Mouse (Mus musculus) erythroblast, embryonic 14.5 days (primary cell): ENCODE results near the gene Acer3.

Experiments used
- GATA1 ChIP-seq: IDR thresholded peaks from 2 replicates; pipeline ENCODE4 v1.6.1; 2012; ENCODE audit warnings: low read length, inconsistent platforms, mixed read lengths
- TAL1 ChIP-seq: IDR thresholded peaks from 3 replicates; pipeline ENCODE4 v1.6.1; 2012; ENCODE audit warnings: low read length, inconsistent platforms, mixed read lengths

GRCm38 (mm10) chr7:98186637-98187036 is 134.4 kb downstream of the Acer3 start:
- TF ChIP-seq GATA1: no peak
- TF ChIP-seq TAL1: no peak
